Mouse (Mus musculus): Measurements from ENCODE around the gene Araf.

DNA sequence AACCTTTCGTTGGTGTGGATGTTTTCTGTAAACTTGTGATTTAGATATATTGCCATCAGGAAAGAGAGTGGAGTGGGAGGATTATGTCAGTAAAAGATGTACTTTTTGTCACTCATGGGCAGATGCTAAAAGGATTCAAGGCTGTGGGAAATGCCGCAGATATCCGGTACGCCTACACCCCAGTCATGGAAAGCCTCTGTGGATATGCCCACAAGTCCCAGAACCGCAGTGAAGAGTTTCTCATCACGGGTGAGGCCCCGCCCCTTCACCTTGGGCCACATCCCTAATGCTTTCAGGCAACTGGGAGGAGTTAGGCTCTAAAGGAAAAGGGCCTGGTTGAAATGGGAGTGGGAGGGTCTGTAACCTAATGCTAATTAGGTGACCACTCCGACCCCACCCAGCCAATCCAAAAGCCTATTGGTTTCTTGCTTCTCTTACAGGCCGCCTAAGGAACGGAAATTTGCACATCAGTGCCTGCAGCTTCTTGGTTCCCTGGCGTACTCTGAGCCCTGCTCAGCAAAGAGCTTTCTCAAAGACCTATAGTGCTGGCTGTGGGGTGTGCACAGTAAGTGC is 75.4 kb downstream of the Araf start:
- TF ChIP-seq POLR2A (IDR thresholded peaks at IDR 0.05; ENCODE audit: insufficient read depth, low read depth, low read length) (no peak), CTCF (IDR thresholded peaks at IDR 0.05; ENCODE audit: insufficient read depth, low read depth, low read length) (no peak)

Data from olfactory bulb, adult 2 months (tissue).